Mouse (Mus musculus): ENCODE results near the gene Dnmt3a.
A peak's percentile ranks its signal among the peaks of the same experiment; 100 is the strongest.

- peak; percentile 98 for TF ChIP-seq CTCF (IDR thresholded peaks at IDR 0.05; ENCODE audit: low read depth)
- TF ChIP-seq EP300 (IDR thresholded peaks at IDR 0.05; ENCODE audit: low read depth), result no peak
Observed at GRCm38 (mm10) chr12:3791732-3792131, 14.1 kb upstream of the Dnmt3a start.
